ENCODE assay signal across 19 mouse cellular contexts in genomic region chr16:44264916-44265315, GRCm38 (mm10).
A peak's percentile ranks its signal among the peaks of the same experiment; 100 is the strongest.
DNase-seq lines count a peak whose midpoint lies in the region; ATAC-seq and TF ChIP-seq lines count a peak whose summit lies in the region.
"Had no signal": no experiment of that assay in that cellular context is flagged by ENCODE, and none has a peak within 500 bp of the region (broad histone marks: within the 10 kb centered on the region; RNA-seq: fewer than 3 reads in every experiment).

No protein-coding gene starts in this region.

- no peaks in the 10 kb centered on the region for H3K36me3 ChIP-seq in kidney, adult 2 months (ENCODE audit: control insufficient read depth, insufficient read depth, low read length)
- H3K36me3 ChIP-seq in kidney, embryonic 16.5 days (ENCODE audit: insufficient read depth, low read length), result no peaks in the 10 kb centered on the region
- H3K36me3 ChIP-seq: G1E had no signal

- H3K4me2 ChIP-seq in kidney, embryonic 16.5 days (replicated peaks; ENCODE audit: low read depth, low read length), result no peak overlapping the region

- H3K27ac ChIP-seq in kidney, adult 2 months (ENCODE audit: insufficient read depth, low read depth, low read length), result no peak overlapping the region
- H3K27ac ChIP-seq in kidney, embryonic 16.5 days (ENCODE audit: low read length), result no peak overlapping the region

- H3K4me1 ChIP-seq in kidney, adult 2 months (ENCODE audit: control insufficient read depth, insufficient read depth, low read length), result no peaks in the 10 kb centered on the region; the same call in 1 of the 2 replicates
- H3K4me1 ChIP-seq in kidney, embryonic 16.5 days (ENCODE audit: insufficient read depth, low read length), result peaks cover 3% of the 10 kb centered on the region; the same call in 1 of the 2 replicates

- 77% methylated on average over 2 of the region's 2 CpGs for WGBS in kidney, adult 2 months
- WGBS in kidney, embryonic 16.5 days, result 91% methylated on average over 2 of the region's 2 CpGs

- peak; percentile 66 for DNase-seq in kidney, adult 2 months
- peak; percentile 53 for DNase-seq in kidney, adult 9 months
- DNase-seq in kidney, postnatal 14 days, result no peak
- DNase-seq: adrenal gland, adult 2 months; adrenal gland, adult 8-10 months; adrenal gland, postnatal 10 days; adrenal gland, postnatal 14 days; adrenal gland, postnatal 25 days; adrenal gland, postnatal 36 days; B cell, adult 2 months; cerebellum, adult 11 months; cerebellum, adult 11-12 months; cerebellum, adult 18-20 months had no signal

- H3K9ac ChIP-seq in kidney, embryonic 16.5 days (replicated peaks; ENCODE audit: low read length), result no peak overlapping the region

- ATAC-seq in kidney, embryonic 16.5 days (ENCODE audit: low FRiP score, low TSS enrichment), result no peak
- ATAC-seq: activated CD4-positive, CD25-positive, alpha-beta regulatory T cell, adult 4 months; CD4-positive, CD25-positive, alpha-beta regulatory T cell, adult 4 months; Patski had no signal

- no peak overlapping the region for H3K4me3 ChIP-seq in kidney, adult 2 months (ENCODE audit: insufficient read depth, low read depth, low read length)
- H3K4me3 ChIP-seq in kidney, embryonic 16.5 days (ENCODE audit: low read length), result no peak overlapping the region

- no peaks in the 10 kb centered on the region for H3K27me3 ChIP-seq in kidney, adult 2 months (replicated peaks; ENCODE audit: control insufficient read depth, insufficient read depth, low read length)
- H3K27me3 ChIP-seq in kidney, embryonic 16.5 days (ENCODE audit: insufficient read depth, low read length), result no peaks in the 10 kb centered on the region
- H3K27me3 ChIP-seq: CH12.LX had no signal

- TF ChIP-seq POLR2A in kidney, adult 2 months (IDR thresholded peaks at IDR 0.05; ENCODE audit: low read depth, low read length), result no peak

- no peak for TF ChIP-seq CTCF in kidney, adult 2 months (conservative IDR thresholded peaks at IDR 0.05; ENCODE audit: insufficient read depth, insufficient read length, low read depth, low read length)

- no peaks in the 10 kb centered on the region for H3K9me3 ChIP-seq in kidney, embryonic 16.5 days (ENCODE audit: low read length)
- H3K9me3 ChIP-seq: G1E had no signal
